Mouse (Mus musculus) skeletal muscle tissue, postnatal 0 days (tissue): ENCODE data around the gene Oxgr1. TPM values are rescaled to one million over a fixed set of nuclear protein-coding genes. Genes with fewer than 3 reads are reported as not detected.

ENCODE experiments used
- polyA plus RNA-seq: library from polyadenylated mRNA; unstranded; fragments of >200 nt; fragmentation: Nextera tagmentation; extraction: Ambion mirVana; gene quantifications from 2 replicates; pipeline ENCODE4 v1.2.1, GENCODE M21; 2015

The Oxgr1 gene
- not detected in 2 replicates for polyA plus RNA-seq

GRCm38 (mm10) chr14:120042187-120042820, at the start of gene Oxgr1:
TSS of gene Oxgr1 (minus strand) at chr14:120042435.

Other genes with a start within 250 kb of the Oxgr1 start
- gene Mbnl2, start 233.2 kb upstream of the Oxgr1 start, polyA plus RNA-seq = 137 and 142 TPM in 2 replicates